Comparison of ENCODE assay signal across 8 mouse cellular contexts in the genomic region with DNA sequence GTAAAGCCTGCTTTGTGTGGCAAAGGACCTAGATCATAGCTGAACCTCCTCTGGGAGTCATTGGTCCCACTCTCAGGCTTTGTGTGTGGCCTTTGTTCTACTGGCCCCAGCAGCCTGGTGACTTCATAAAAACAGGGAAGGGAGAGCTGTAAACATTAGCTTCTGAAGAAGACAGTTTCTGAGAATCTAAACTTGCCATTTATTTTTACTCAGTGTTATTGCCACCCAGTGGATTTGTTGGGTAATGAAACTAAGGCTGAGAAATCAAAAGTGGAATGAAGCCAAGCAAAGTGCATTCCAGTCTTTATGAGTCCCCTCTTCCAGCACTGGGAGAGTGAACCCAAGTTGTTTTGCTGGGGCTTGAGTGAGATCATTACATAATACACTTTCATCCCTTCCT. TPM values are rescaled to one million over a fixed set of nuclear protein-coding genes. Genes with fewer than 3 reads are reported as not detected.
DNase-seq lines count a peak whose midpoint lies in the region; TF ChIP-seq lines count a peak whose summit lies in the region.

No protein-coding gene starts in this region.

- H3K27ac ChIP-seq in left cerebral cortex, adult 2 months: no peak overlapping the region

- TF ChIP-seq CTCF in left cerebral cortex, adult 2 months (IDR thresholded peaks at IDR 0.05): peak; percentile 73

- peak in 1 of 2 experiments; percentile 14 for DNase-seq in left cerebral cortex, adult 2 months (ENCODE audit: extremely low spot score in 1 of 2, low spot score in 2 of 2)
- DNase-seq in left cerebral cortex, postnatal 36 days (ENCODE audit: low spot score in 2 of 2): no peak
- DNase-seq in MEL-GATA-1-ER (ENCODE audit: extremely low read depth, low read depth): peak; percentile 28
- DNase-seq in cerebellum, adult 9-10 months: peak; percentile 51
- peak; percentile 74 to 75 for DNase-seq in heart, postnatal 10 days
- peak; percentile 20 for DNase-seq in layer of hippocampus, postnatal 10 days (ENCODE audit: low spot score in 2 of 2)
- peak; percentile 6 for DNase-seq in ovary, postnatal 36 days (ENCODE audit: low spot score)
- no peak for DNase-seq in thymus, postnatal 25 days

- intact Hi-C loops in left cerebral cortex, adult 2 months (cut with DNase I): loop anchor here (1.0 to 5.0 kb wide), 3 partner anchors 32 to 126 kb away; partner anchors contain the start of gene Magohb
- intact Hi-C loops in left cerebral cortex, postnatal 36 days (cut with DNase I): loop anchor here (2.0 to 10.0 kb wide), 2 partner anchors 52 to 124 kb away; partner anchors contain the start of gene Magohb
- intact Hi-C loops in heart, postnatal 10 days (cut with DNase I): loop anchor here (1.0 to 5.0 kb wide), 3 partner anchors 30 to 126 kb away; partner anchors contain the start of genes Magohb and Ybx3

- no peak overlapping the region for H3K4me3 ChIP-seq in left cerebral cortex, adult 2 months

RNA-seq across cellular contexts. Expression of gene Ybx3, which starts 30.5 kb away (rescaled TPM):
- 10 to 100 TPM; 43.5 to 47.6 TPM for total RNA-seq in left cerebral cortex, adult 2 months (2021)
- 10 to 100 TPM; 40.9 to 44.5 TPM for total RNA-seq in left cerebral cortex, postnatal 36 days (2021)
- total RNA-seq in heart, postnatal 10 days (2021): 100 to 1,000 TPM; 235 to 248 TPM
- total RNA-seq in layer of hippocampus, postnatal 10 days (2021): 100 to 1,000 TPM; 101 to 110 TPM

Comparison
In these comparisons a context has a peak if more than half of its experiments do, and no peak if none do; other contexts are left out.
1. DNase-seq: peak in MEL-GATA-1-ER (single experiment), cerebellum, adult 9-10 months (single experiment), heart, postnatal 10 days (2 of 2), layer of hippocampus, postnatal 10 days (2 of 2) and ovary, postnatal 36 days (single experiment); none in left cerebral cortex, postnatal 36 days (0 of 2) and thymus, postnatal 25 days (single experiment).